12 mouse cellular contexts compared by ENCODE assay signal in the genomic region with DNA sequence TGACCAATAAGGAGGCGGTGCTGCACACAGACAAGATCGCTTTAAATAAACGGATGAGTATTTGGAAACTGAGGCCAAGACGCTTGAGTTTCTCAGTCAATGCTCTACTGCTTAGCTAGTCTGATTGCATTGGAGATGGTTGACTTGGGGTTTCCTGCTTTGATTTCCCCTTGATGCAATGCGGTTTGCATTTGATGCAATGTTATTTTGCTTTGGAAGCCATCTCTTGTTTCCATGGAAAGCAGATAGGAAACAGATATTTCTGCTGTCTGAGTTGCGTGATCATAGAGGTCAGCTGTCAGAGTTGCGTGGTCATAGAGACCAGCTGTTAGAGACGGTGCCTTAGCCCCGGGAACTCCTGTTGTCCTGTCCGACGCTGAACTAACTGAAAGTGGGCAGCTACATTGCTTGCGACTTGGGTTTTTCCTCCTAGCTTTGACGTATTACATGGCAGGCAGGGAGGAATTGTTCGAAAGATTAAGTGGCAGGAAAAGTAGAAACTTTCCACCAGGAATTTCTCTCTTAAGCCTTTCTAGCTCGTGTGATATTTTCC.
A peak's percentile ranks its signal among the peaks of the same experiment; 100 is the strongest.
DNase-seq lines count a peak whose midpoint lies in the region; ATAC-seq and TF ChIP-seq lines count a peak whose summit lies in the region.
"Had no signal": no experiment of that assay in that cellular context is flagged by ENCODE, and none has a peak within 500 bp of the region (broad histone marks: within the 10 kb centered on the region; RNA-seq: fewer than 3 reads in every experiment).

No protein-coding gene starts in this region.

- no peak for TF ChIP-seq POLR2A in liver, adult 2 months (IDR thresholded peaks at IDR 0.05; ENCODE audit: extremely low read depth, insufficient read depth, low read length)

- 80% methylated on average over 15 of the region's 15 CpGs for WGBS in liver, adult 2 months
- 74% methylated on average over 15 of the region's 15 CpGs for WGBS in liver, embryonic 12.5 days (ENCODE audit: insufficient replicate concordance)
- 81% methylated on average over 15 of the region's 15 CpGs for WGBS in hindbrain, postnatal 0 days

- H3K79me2 ChIP-seq in liver, adult 2 months (ENCODE audit: control insufficient read depth, insufficient read depth, low read length), result peaks cover 9% of the 10 kb centered on the region; the same call in 1 of the 2 replicates

- no peaks in the 10 kb centered on the region for H3K27me3 ChIP-seq in liver, adult 2 months (ENCODE audit: control insufficient read depth, insufficient read depth, low read length)
- H3K27me3 ChIP-seq in liver, embryonic 12.5 days (replicated peaks), result no peaks in the 10 kb centered on the region
- no peaks in the 10 kb centered on the region for H3K27me3 ChIP-seq in hindbrain, postnatal 0 days (ENCODE audit: insufficient read depth, low read length)
- H3K27me3 ChIP-seq: limb, embryonic 15.5 days; neural tube, embryonic 13.5 days had no signal

- no peaks in the 10 kb centered on the region for H3K9me3 ChIP-seq in liver, embryonic 12.5 days (replicated peaks)
- no peaks in the 10 kb centered on the region for H3K9me3 ChIP-seq in hindbrain, postnatal 0 days (ENCODE audit: low read length)
- H3K9me3 ChIP-seq: limb, embryonic 15.5 days; neural tube, embryonic 13.5 days had no signal

- peaks cover 28% of the 10 kb centered on the region for H3K4me1 ChIP-seq in liver, adult 2 months (ENCODE audit: control insufficient read depth, insufficient read depth, low read length)
- H3K4me1 ChIP-seq in liver, embryonic 12.5 days, result peaks cover 1% of the 10 kb centered on the region; the same call in 1 of the 2 replicates
- H3K4me1 ChIP-seq in hindbrain, postnatal 0 days (ENCODE audit: insufficient read depth, low read length), result no peaks in the 10 kb centered on the region; the same call in 1 of the 2 replicates

- H3K36me3 ChIP-seq in liver, adult 2 months (ENCODE audit: control insufficient read depth, insufficient read depth, low read length), result peaks cover 5% of the 10 kb centered on the region
- no peaks in the 10 kb centered on the region for H3K36me3 ChIP-seq in liver, embryonic 12.5 days
- no peaks in the 10 kb centered on the region for H3K36me3 ChIP-seq in hindbrain, postnatal 0 days (ENCODE audit: insufficient read depth, low read length)
- H3K36me3 ChIP-seq: neural tube, embryonic 13.5 days had no signal

- peak overlapping the region; percentile 44 for H3K27ac ChIP-seq in liver, adult 2 months (replicated peaks; ENCODE audit: insufficient read depth, low read depth, low read length)
- H3K27ac ChIP-seq in liver, embryonic 12.5 days, result no peak overlapping the region
- no peak overlapping the region for H3K27ac ChIP-seq in hindbrain, postnatal 0 days
- H3K27ac ChIP-seq: hindbrain, embryonic 14.5 days; limb, embryonic 15.5 days; neural tube, embryonic 13.5 days had no signal

- no peak for ATAC-seq in CD4-positive, CD25-positive, alpha-beta regulatory T cell, adult 4 months
- no peak for ATAC-seq in liver, embryonic 12.5 days
- no peak for ATAC-seq in hindbrain, postnatal 0 days

- no peak for TF ChIP-seq CTCF in liver, adult 2 months (IDR thresholded peaks at IDR 0.05; ENCODE audit: low read depth, low read length)
- no peak for TF ChIP-seq CTCF in hindbrain, postnatal 0 days (IDR thresholded peaks at IDR 0.05; ENCODE audit: low read depth)

- no peak overlapping the region for H3K9ac ChIP-seq in liver, adult 2 months (ENCODE audit: low read depth, low read length)
- H3K9ac ChIP-seq in liver, embryonic 12.5 days, result no peak overlapping the region
- H3K9ac ChIP-seq in hindbrain, postnatal 0 days (replicated peaks; ENCODE audit: low read length), result no peak overlapping the region
- H3K9ac ChIP-seq: hindbrain, embryonic 14.5 days; limb, embryonic 15.5 days; neural tube, embryonic 13.5 days had no signal

- no peak overlapping the region for H3K4me3 ChIP-seq in liver, adult 2 months (ENCODE audit: insufficient read depth, low read depth, low read length)
- no peak overlapping the region for H3K4me3 ChIP-seq in liver, embryonic 12.5 days
- H3K4me3 ChIP-seq in hindbrain, postnatal 0 days (ENCODE audit: low read length), result no peak overlapping the region
- H3K4me3 ChIP-seq: limb, embryonic 15.5 days; neural tube, embryonic 13.5 days had no signal

- no peak overlapping the region for H3K4me2 ChIP-seq in liver, embryonic 12.5 days
- no peak overlapping the region for H3K4me2 ChIP-seq in hindbrain, postnatal 0 days (ENCODE audit: low read depth, low read length)
- H3K4me2 ChIP-seq: hindbrain, embryonic 14.5 days; limb, embryonic 15.5 days; midbrain, embryonic 11.5 days; neural tube, embryonic 13.5 days had no signal

- DNase-seq in CD4-positive, CD25-positive, alpha-beta regulatory T cell, adult 2 months (ENCODE audit: low read depth, low spot score), result peak; percentile 34
- no peak for DNase-seq in liver, adult 2 months (ENCODE audit: extremely low read depth, low read depth, low spot score)
- DNase-seq in kidney, postnatal 14 days, result peak; percentile 33
- DNase-seq in naive thymus-derived CD4-positive, alpha-beta T cell, adult 2 months (ENCODE audit: low read depth), result peak; percentile 58
- no peak for DNase-seq in adrenal gland, adult 8-10 months
- no peak for DNase-seq in hindbrain, postnatal 0 days (ENCODE audit: low spot score)

Comparison
In these comparisons a context has a peak if more than half of its experiments do, and no peak if none do; other contexts are left out.
1. DNase-seq: peak in CD4-positive, CD25-positive, alpha-beta regulatory T cell, adult 2 months (single experiment), kidney, postnatal 14 days (single experiment) and naive thymus-derived CD4-positive, alpha-beta T cell, adult 2 months (single experiment); none in liver, adult 2 months (single experiment), adrenal gland, adult 8-10 months (single experiment) and hindbrain, postnatal 0 days (single experiment).